Mouse (Mus musculus) frontal cortex, adult (tissue): ENCODE data around the gene Nrn1l.

Source experiments
- ATAC-seq: cut with Nextera tagmentation; 2 replicates; pipeline ENCODE4 v1.9.2; 2017; ENCODE audit warnings: mild to moderate bottlenecking, moderate library complexity, mixed read lengths; ENCODE audit not compliant: low TSS enrichment

Nrn1l gene

DNA sequence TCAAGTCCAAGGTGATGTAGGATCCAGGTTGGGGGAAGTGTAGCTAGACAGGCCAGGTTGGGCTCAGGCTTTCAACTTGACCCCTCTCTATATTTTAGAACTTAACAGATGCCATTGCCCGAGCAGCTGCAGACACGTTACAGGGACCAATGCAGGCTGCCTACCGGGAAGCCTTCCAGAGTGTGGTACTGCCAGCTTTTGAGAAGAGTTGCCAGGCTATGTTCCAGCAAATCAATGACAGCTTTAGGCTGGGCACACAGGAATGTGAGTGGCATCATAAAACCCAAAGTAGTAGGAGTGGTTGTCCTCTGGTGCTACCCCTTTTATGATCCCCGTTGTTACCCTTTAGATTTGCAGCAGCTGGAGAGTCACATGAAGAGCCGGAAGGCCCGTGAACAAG is 2.5 kb upstream of the Nrn1l start:
- ATAC-seq: 0 out of 2 replicates have a peak, but pooled peaks have one; percentile 20

DNA sequence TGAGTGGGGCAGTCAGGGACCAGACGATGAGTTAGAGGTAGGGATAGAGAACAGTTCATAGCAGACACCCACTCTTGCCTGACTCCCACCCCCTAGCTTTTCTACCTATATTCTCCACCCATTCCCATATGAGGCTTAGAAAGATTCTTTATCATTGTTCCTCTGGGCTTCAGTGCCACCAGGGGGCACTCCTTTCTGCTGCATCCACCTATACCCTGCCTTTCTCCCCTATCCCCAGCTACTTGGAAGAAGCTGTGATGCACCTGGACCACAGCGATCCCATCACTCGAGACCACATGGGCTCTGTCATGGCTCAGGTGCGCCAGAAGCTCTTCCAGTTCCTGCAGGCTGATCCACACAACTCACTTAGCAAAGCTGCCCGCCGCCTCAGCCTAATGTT is 935 bp upstream of the Nrn1l start:
- ATAC-seq: peak; percentile 25; the same call in 1 of the 2 replicates

DNA sequence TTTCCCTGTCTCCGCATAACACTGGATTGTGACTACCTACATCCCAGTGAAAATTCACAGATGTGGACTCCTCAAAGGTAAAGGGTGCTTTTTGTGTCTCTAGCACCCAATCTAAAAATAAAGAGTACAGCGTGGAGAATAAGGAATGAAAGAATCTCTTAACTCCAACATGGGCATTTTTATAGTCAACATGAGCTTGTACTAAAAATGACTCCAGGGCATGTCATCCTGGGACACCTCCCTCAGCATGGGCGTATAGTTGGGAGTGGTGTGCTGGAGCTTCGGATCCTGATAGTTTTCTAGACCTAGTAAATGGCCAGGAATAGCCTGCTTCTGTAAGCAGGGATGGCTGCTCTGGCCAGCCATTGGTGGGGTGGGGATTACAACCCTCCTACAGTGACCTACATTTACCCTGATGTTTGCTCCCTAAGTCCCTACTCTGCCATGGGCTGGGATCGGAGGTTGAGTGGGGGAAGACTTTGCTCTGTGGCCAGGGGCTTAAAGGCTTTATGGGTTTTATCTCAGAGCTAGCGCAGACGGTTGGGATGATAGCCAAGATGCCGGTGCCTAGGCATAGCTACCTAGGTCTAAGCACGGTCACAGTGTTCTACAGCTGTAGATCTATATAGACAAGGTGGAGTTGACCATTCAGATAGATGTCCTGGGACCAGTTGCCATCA is 4.6 kb downstream of the Nrn1l start:
- ATAC-seq: 0 out of 2 replicates have a peak, but pooled peaks have one; percentile 4

DNA sequence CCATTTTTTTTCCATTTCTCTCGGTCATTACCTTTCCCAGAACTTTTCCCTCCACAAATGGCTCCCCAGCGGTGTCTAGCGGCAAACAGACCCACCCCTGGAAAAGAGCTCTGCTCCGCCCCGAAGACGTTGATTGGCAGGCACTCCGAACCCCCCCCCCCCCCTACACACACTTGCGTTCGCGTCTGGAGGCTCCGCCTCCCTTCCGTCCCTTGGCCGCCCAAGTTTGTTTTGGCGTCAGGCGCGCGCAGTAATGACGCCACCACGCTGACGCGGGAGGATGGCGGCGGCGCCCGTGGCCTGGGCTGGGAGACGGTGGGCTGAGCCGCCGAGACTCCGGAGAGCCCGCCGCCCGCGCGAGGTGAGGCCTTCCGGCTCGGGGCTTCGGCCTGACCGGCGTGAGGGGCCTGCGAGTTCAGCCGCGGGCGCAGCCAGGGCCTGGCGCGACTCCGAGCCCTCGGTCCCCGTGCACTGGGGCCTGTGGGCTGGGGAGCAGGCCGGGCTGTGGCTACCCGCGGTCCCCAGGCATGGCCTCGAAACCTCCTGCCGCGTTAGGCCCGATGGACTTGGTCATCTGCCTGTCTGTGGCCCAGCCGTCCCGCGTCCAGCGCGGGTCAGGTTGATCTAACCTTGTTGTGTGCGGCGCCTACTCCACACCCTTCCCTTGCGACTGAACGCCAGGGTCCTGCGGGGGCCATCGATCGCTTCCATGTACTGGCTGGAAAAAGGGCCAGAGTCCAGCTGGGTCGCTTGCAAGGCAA is 7.0 kb downstream of the Nrn1l start, which contains the start of gene Pskh1:
Gene Pskh1, plus strand, starts transcription at position 262 of the 761 bp plus-strand sequence.
- ATAC-seq: peak; percentile 91

DNA sequence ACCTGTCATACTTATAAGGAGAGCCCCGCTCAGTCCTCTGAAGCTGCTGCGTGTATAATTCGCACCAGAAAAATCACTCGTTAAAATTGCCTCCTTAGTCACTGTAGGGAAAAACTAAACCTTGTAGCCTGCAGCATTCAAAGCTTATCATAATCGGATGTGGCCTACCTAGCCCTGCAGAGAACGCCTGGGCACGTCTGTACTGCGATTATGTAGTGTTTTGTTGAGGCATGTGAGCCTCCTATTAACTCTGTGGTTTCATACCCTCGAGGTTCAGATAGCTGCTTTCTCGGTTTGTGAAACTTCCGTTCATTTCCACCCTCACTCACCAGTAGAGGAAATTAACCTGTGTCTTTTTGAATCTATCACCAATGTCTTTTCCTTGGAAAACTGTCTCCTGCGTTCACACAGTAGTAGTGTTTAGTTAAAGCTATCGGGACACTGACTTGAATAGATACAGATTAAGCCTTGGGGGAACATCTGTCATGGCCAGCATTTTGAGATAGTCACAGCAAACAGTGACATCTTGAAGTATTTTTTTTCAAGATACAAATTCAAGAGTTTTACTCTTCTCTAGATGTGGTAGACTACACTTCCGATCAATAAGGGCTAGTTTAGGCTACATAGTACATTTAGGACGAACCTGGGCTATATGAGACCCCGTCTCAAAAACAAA is 7.7 kb downstream of the Nrn1l start:
- ATAC-seq: no peak

DNA sequence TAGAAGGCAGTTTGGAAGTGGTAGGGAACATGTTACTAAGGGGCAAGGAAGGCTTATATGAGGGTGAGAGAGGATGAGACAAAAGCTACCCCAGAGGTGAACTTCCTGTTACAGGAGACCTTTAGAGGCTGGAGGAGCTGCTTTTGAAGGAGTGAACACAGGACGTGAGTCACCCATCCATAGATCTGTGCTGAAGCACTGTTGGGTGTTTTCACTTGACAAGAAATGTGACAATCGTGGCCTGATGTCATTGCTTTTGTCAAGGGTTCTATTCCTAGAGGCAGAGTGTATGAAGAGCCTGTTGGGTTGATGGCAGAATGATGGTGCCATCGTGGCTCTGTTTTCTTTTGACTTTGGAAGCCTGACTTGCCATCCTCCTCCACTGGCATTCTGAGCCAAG is 26.0 kb downstream of the Nrn1l start:
- peak; percentile 38 for ATAC-seq

DNA sequence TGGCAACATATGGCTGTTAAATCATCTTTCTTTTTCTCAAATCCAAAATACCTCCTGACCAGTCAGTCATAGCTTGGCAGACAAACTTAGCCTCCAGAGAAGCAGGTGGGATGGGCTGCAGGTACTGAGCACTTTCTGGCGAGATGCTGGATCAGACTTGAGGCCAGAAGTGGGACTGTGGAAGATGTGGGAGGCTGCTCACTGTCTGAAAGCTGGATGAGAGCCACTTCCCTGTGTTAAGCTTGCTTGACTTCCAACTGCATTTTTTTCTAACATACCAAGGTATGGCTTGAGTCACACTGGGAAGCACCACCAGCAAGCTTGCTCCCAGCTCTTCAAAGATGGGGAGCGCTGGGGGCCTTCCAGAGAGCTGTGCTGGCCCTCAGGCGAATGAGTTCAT is 31.8 kb downstream of the Nrn1l start:
- ATAC-seq: peak; percentile 74

DNA sequence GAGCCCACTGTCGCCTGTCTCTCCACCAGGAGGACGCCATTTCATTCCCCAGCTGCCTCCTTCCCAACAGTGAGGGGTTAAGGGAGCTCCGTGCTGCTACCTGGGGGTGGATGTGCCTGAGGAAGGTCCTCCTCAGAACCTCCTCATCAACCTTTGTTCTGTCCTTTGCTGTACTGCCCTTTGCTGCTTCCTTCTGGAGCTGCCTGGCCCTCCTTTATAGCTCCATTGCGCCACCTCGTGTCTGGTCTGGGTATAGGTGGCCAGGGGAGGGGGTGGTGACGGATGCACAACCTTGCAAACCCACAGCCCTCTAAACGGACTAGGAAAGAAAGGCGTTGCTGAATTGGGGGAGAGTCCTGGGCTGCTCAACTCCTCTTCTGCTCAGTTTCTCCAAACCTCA is 37.2 kb downstream of the Nrn1l start:
- ATAC-seq: peak; percentile 54

DNA sequence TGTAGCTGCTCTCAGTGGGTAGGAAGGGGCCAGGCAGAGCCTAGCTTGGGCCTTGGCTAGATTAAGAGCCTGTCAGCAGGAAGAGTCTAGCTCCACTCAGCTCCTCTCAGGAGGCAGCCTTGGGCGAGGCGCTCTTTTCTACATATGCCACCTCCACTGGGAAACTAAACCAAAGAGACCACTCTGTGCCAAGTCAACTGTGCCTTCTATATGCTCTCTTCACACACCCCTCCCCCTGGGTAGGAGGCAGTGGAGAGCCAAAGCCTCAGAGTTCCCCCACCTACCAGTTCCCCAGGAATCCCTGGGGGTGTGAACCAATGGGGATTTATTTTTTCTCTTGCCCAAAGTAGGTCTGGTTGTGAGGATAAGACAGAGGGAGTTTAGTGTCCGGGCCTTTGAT is 37.9 kb downstream of the Nrn1l start:
- ATAC-seq: peak; percentile 81

DNA sequence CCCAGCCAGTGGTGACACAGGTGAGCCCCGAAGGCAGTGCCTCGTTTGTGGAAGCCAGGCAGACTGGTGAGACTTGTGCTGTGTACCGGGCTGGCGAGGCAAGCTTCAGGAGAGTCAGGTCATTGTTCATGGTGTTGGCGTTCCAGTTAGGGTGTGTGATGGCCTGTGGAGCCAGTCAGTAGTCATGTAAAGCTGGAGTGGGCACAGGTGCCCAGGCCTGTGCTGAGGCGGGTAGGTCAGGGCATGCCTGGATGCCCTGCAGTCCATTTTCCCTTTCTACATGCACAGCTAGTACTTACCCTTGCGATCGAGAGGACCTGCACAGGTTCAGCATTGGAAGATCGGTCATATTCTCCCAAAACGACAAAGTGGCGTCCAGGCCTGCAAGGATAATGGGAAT is 39.2 kb downstream of the Nrn1l start:
- ATAC-seq: no peak

DNA sequence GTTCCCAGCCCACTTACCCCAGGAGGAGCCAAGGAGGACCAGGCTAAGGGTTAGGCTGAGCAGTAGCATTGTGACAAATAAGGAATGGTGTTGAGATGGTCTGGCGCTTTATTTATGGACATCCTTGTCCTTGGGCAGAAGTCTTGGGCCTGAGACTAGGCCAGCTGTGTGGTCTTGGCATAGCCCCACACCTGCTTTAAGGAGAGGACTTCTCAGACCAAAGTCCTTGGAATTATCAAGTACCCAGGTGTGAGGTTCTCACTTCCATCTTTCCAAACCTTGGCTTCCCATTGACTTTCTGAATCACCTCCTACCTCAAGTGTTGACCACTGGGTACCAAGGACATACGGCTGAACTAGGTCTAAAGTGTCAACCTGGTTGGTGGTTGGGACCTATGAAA is 40.4 kb downstream of the Nrn1l start, which contains the start of gene Ctrl:
Gene Ctrl, minus strand, starts transcription at position 101 of the 400 bp plus-strand sequence.
- ATAC-seq: no peak

DNA sequence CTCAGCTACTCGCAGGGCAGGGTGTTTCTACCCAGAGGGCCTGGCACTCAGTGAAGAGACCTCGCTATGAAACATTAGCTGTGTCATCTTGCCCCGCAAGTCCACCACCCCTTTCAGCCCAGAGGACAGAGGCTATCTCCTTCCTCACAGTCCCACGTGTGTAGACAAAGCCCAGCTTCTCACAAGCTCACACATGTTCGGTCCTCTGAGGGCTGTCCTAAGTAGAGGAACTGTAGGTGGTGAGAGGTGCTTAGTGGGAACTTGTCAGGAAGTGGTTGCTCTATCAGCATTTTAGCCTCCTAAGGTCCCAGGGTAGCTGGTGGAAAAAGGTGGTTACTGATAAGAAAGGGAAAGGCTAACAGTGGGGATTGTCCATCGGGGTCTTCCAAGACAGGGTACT is 41.7 kb downstream of the Nrn1l start:
- ATAC-seq: no peak

DNA sequence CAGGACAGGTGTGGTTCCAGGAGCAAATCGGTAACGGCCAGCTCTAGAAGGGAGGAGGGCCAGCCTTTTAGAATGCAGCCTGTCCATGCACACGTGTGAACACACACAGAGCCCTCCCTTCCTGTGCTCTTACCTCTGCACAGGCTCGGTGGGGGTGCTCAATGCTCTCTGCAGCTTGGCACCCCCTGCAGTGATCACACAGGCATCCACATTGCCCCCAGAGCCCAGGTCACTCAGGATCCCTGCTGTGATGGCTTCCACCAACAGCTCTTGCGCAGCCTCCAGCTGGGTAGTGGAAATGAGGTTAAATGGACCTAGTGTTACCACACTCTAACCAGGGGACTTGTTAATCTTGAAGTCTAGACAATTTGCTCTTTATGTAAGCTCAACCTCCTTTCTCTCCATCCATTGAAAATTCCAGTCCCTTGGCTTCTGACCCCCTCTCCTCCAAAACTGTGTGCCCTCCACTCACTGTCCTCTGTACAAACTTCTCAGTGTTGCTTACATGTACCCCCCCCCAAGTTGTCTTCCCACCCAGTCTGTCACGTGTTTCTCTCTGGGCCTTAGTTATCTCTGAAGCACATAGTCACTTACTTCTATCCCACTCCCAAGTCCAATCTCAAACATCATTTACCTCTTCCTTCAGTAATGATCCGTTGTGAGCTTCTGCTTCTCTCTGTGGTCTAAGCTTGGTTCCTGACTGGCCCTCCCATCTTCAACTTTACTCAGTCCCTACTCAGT is 42.7 kb downstream of the Nrn1l start:
- no peak for ATAC-seq

DNA sequence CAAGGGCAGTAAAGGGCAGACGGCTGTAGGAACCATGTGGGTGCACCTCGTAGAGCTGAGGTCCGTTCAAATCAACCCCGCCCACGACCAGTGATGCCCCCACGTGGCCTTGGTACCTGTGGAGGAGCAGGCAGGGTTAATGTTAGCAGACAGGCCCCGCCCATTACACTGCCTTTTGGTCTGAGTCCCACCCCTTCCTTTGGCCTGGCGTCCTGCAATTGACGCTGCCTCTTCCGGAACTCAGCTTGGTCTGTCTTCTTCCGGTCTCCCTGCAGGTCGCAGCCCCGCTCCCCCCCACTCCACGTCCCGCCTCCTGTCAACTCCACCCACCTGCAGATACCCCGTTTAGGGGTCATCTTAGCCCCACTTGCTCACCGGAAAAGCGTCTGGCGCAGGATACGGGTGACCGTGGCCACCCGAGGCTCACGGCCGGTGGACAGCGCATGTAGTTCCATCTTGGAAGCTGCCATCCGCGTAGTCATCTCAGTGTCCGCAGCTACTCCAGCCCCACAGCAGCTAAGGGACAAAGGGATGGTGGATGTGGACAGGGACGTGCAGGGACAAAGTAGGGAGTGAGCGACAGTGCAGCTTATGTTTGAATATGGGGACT is 43.6 kb downstream of the Nrn1l start:
- ATAC-seq: peak; percentile 82

DNA sequence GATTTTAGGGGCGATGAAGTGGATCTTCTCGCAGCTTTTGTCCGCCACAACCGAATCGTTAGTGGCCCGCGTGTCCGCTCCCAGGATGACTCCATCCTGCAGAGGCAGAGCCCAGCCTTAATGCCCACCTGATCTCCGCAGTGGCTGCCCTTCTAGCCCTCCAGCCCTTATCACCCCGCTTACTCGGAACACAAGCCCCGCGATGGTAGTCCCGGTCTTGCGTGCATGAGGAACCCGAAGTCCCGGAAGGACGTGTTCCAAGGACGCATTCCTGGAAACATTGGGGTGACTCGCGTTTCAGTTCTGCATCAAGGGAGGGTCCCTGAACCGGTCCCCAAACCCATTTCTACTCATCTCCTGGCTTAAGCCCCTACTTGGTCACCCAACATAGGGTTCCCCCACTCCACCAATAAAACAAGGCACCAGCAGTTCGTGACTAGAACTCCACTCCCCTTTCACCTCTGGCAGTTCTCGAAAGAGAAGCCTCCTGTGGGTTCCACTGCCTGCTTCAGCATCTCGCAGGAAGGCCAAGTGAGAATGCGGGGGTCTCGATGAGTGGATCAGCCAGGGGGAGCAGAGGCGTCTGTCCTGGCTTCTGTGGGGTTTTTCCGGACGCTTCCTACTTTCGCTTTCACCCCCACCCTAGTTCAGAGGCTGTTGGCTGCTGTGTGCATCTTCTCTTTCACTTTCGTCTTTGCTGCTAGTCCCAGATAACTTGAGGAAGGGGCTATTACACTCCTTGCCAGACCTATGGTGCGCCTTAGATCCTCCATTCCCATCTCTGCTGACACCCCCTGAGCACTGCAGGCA is 44.3 kb downstream of the Nrn1l start:
- ATAC-seq: peak; percentile 31

DNA sequence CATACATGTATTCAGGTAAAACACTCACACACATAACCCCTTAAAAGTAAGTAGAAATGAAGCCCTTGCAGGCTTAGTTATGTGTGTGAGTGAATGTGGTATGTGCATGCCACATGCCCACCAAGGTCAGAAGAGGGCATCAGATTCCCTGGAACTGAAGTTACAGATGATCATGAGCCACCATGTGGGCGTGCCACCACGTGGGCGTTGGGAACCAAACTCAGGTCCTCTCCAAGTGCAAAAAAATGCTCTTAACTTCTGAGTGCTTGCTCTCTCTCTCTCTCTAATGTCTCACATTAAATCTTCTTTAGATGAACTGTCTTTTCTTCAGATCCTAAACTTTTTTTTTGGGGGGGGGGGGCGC is 44.9 kb downstream of the Nrn1l start, which contains the start of gene Psmb10:
Gene Psmb10, minus strand, starts transcription at position 139 of the 364 bp plus-strand sequence.
- ATAC-seq: 0 out of 2 replicates have a peak, but pooled peaks have one; percentile 1

DNA sequence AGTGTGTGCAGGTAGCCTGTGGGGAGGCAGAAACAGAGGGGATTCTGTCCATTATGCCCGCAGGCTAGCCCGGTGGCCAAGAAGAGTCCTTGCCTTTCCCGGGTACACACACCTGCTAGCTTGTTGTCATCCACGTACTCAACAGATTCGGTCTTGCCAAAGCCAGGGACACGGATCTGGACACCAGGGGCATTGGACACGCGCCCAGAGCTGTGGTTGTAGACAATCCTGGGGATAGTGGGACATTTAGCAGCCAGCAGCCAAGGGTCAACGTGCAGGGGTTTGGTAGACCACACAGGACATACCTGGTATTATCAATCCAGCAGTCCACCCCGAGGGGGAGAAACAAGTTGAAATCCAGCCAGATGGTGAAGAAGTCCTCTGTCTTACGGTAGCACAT is 48.7 kb downstream of the Nrn1l start:
- no peak for ATAC-seq

DNA sequence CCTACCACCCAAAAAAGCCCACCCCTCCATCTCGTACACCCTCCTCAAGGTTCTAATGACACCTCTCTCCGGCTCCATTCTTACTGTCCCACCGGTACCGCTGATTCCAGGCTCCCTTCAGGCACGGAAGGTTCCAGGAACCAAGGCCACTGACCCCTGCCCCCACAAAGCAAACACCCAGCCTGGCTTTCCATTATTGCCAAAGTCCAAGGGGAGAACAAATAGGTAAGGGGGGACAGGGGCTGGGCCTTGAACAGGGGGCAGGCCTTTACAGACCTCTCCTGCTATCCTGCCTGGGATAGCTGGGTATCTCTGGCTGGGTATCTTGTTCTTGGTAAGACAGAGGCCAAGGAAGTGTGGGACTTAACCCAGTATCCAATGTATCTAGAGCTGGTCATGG is 49.2 kb downstream of the Nrn1l start:
- ATAC-seq: no peak

DNA sequence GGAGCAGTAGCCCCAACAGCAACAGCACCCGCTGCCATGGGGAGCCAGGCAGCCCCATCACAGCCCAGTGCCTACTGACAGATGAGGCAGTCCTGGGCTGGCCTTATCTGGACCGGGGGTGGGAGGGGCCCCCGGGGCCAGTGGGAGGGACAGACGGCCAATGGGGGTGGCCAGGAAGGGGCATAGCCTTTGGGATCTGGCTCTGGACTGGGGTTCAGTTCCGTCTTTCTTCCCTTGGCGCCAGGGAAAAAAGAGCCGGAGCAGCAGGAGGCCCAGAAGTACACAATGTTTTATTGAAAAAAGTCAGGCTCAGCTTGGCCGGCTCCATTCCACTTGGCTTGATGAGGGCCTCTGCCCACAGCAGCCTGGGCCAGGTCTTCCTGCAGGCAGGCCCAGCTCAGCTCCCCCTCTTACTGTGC is 50.0 kb downstream of the Nrn1l start, which contains the start of gene Lcat:
Gene Lcat, minus strand, starts transcription at position 62 of the 419 bp plus-strand sequence.
- peak; percentile 38; the same call in 1 of the 2 replicates for ATAC-seq
